Mouse (Mus musculus) olfactory bulb, adult 2 months (tissue): ENCODE data around the gene Serpini1.

ENCODE experiments used
- CTCF ChIP-seq: fragments of 200-500 bp; IDR thresholded peaks from 2 replicates; pipeline ENCODE4 v1.5.1; 2012; ENCODE audit warnings: low read depth, mild to moderate bottlenecking, low read length, moderate library complexity; ENCODE audit not compliant: insufficient read depth
- POLR2A ChIP-seq: fragments of 200-500 bp; IDR thresholded peaks from 2 replicates; pipeline ENCODE4 v1.6.1; 2012; ENCODE audit warnings: mild to moderate bottlenecking, low read depth, low read length, moderate library complexity; ENCODE audit not compliant: insufficient read depth

DNA sequence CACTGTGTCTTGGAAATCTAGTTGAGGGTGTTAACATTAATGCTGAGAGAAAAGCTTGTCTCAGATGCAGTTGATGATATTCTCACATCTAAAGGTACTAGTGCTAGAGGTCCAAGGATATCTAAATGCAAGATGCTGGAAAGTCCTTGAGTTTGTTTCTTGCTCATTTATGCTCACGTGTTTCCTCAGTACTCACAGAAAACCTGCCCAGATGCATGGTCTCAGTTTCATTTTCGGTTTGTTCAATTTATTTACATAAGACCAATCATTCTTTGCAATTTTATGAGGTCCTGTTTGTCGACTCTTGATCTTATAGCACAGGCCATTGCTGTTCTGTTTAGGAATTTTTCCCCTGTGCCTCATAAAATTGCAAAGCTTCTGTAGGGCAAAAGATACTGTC is 109.6 kb downstream of the Serpini1 start:
- TF ChIP-seq CTCF (no peak), POLR2A (no peak)
